Mouse (Mus musculus): ENCODE measurements around the gene Pkig. TPM values are rescaled to one million over a fixed set of nuclear protein-coding genes. Genes with fewer than 3 reads are reported as not detected.
"Not testable (repeated sequence)": the region's sequence is repeated elsewhere in the genome, so short reads cannot be mapped to it uniquely, and the experiment has no call there.

The Pkig gene
- polyA plus RNA-seq, 1 experiment from 2014 or later, result 187 TPM

DNA sequence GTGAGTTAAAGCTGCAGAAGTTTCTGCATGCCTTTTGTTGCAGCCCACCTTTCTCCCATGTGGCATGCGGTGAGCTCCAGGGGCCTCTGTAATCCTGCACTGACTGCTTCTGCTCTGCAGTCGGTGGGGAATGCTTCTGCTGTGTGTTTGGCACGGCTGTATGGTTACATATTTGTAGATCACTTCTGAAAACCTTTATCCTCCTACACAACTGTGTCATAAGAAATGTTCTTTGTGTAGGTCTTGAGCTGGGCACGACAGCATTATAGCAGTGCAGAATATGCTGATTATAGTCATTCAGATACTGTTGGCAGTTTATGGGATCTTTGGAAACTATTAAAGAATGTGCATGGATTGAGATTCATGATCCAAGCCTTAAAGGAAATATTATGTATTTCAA, 27.1 kb downstream of the Pkig start:
- Histone ChIP-seq H3K27me3 (ENCODE audit: control insufficient read depth, insufficient read depth, low read length) (no peaks in the 10 kb centered on the region), H3K4me1 (ENCODE audit: control insufficient read depth, insufficient read depth, low read length) (peaks cover 12% of the 10 kb centered on the region), H3K9me3 (ENCODE audit: control insufficient read depth, low read length) (no peaks in the 10 kb centered on the region), H3K27ac (ENCODE audit: low read depth, low read length) (peak overlapping the region; percentile 26; the same call in 1 of the 2 replicates), H3K9ac (ENCODE audit: low read depth, low read length) (no peak overlapping the region), H3K4me3 (ENCODE audit: low read length) (no peak overlapping the region), H3K36me3 (ENCODE audit: control insufficient read depth, insufficient read depth, low read length) (no peaks in the 10 kb centered on the region), H3K4me2 (replicated peaks; ENCODE audit: low read depth, low read length) (no peak overlapping the region)
- no peak for ATAC-seq (ENCODE audit: low FRiP score, low TSS enrichment)
- WGBS, result 60% methylated on average over 4 of the region's 4 CpGs

DNA sequence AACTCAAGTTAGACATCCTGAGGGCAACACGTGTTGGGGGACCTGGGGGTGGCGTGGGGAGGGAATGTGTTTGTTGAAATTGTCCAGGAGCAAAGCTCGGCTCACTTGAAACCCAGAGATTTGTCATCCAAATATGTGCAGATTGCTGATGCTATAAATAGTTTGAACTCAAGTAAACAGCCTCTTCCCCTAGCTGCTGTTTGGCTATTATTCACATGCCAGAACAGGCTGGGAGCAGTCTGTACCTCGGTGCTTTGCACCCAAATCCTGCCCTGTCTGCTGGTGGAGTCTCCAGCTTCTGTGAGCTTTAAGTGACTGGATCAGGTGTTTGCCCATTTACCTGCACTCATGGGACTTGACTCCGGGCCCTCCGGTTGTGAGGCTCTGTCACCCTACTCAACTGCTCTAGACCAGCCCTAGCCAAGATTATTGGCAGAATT, 27.6 kb downstream of the Pkig start:
- no peak overlapping the region for H3K9ac ChIP-seq (ENCODE audit: low read depth, low read length)
- H3K4me2 ChIP-seq (replicated peaks; ENCODE audit: low read depth, low read length), result no peak overlapping the region
- H3K4me1 ChIP-seq (ENCODE audit: control insufficient read depth, insufficient read depth, low read length), result peaks cover 15% of the 10 kb centered on the region
- H3K27me3 ChIP-seq (ENCODE audit: control insufficient read depth, insufficient read depth, low read length), result no peaks in the 10 kb centered on the region
- H3K27ac ChIP-seq (ENCODE audit: low read depth, low read length), result peak overlapping the region; percentile 26; the same call in 1 of the 2 replicates
- H3K36me3 ChIP-seq (ENCODE audit: control insufficient read depth, insufficient read depth, low read length), result no peaks in the 10 kb centered on the region
- no peak overlapping the region for H3K4me3 ChIP-seq (ENCODE audit: low read length)
- no peak for ATAC-seq (ENCODE audit: low FRiP score, low TSS enrichment)
- H3K9me3 ChIP-seq (ENCODE audit: control insufficient read depth, low read length), result no peaks in the 10 kb centered on the region
- WGBS, result 63% methylated on average over 6 of the region's 6 CpGs

DNA sequence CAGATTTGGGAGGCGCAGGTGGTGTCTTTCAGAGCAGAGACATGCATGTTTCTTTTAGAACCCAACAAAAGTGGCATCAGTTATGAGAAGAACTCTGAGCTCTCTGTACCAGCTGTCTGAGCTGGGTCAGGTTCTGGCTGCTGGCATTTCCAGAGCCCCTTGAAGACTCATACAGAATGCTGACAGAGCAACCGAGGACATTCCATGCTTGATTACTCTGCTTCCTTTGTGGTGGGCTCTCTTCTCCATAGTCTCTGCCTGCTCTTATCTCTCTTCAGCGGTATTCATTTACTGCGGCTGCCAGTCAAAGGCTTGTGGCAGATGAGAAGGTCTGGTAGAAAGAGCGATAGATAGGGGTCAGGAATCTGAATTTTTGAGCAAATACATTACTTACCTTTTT, 28.0 kb downstream of the Pkig start:
- Histone ChIP-seq H3K9ac (ENCODE audit: low read depth, low read length) (no peak overlapping the region), H3K36me3 (ENCODE audit: control insufficient read depth, insufficient read depth, low read length) (no peaks in the 10 kb centered on the region), H3K4me3 (ENCODE audit: low read length) (no peak overlapping the region), H3K9me3 (ENCODE audit: control insufficient read depth, low read length) (no peaks in the 10 kb centered on the region), H3K27me3 (ENCODE audit: control insufficient read depth, insufficient read depth, low read length) (no peaks in the 10 kb centered on the region), H3K4me2 (replicated peaks; ENCODE audit: low read depth, low read length) (no peak overlapping the region), H3K27ac (ENCODE audit: low read depth, low read length) (no peak overlapping the region), H3K4me1 (ENCODE audit: control insufficient read depth, insufficient read depth, low read length) (peaks cover 15% of the 10 kb centered on the region)
- ATAC-seq (ENCODE audit: low FRiP score, low TSS enrichment), result no peak
- 76% methylated on average over 5 of the region's 5 CpGs for whole genome bisulfite sequencing

- Histone ChIP-seq H3K27ac (ENCODE audit: low read depth, low read length) (no peak overlapping the region), H3K9me3 (ENCODE audit: control insufficient read depth, low read length) (no peaks in the 10 kb centered on the region), H3K27me3 (ENCODE audit: control insufficient read depth, insufficient read depth, low read length) (no peaks in the 10 kb centered on the region), H3K4me1 (ENCODE audit: control insufficient read depth, insufficient read depth, low read length) (peaks cover 18% of the 10 kb centered on the region), H3K4me3 (ENCODE audit: low read length) (no peak overlapping the region), H3K36me3 (ENCODE audit: control insufficient read depth, insufficient read depth, low read length) (no peaks in the 10 kb centered on the region), H3K9ac (ENCODE audit: low read depth, low read length) (no peak overlapping the region), H3K4me2 (replicated peaks; ENCODE audit: low read depth, low read length) (no peak overlapping the region)
- no peak for ATAC-seq (ENCODE audit: low FRiP score, low TSS enrichment)
- WGBS, result 55% methylated on average over 3 of the region's 3 CpGs
These were observed 28.7 kb downstream of the Pkig start for GRCm38 (mm10) chr2:163686886-163687285.

- H3K27me3 ChIP-seq (ENCODE audit: control insufficient read depth, insufficient read depth, low read length); H3K27ac ChIP-seq (ENCODE audit: low read depth, low read length); H3K4me2 ChIP-seq (replicated peaks; ENCODE audit: low read depth, low read length); H3K9me3 ChIP-seq (ENCODE audit: control insufficient read depth, low read length); H3K4me3 ChIP-seq (ENCODE audit: low read length); H3K36me3 ChIP-seq (ENCODE audit: control insufficient read depth, insufficient read depth, low read length); ATAC-seq (ENCODE audit: low FRiP score, low TSS enrichment); H3K9ac ChIP-seq (ENCODE audit: low read depth, low read length): not testable (repeated sequence)
- H3K4me1 ChIP-seq (ENCODE audit: control insufficient read depth, insufficient read depth, low read length), result peaks cover 27% of the 10 kb centered on the region
- WGBS, result 95% methylated on average over 1 of the region's 1 CpGs
These were observed 30.2 kb downstream of the Pkig start for GRCm38 (mm10) chr2:163688377-163688776.

- Histone ChIP-seq H3K9ac (ENCODE audit: low read depth, low read length) (no peak overlapping the region), H3K36me3 (ENCODE audit: control insufficient read depth, insufficient read depth, low read length) (no peaks in the 10 kb centered on the region), H3K27ac (ENCODE audit: low read depth, low read length) (no peak overlapping the region), H3K4me1 (ENCODE audit: control insufficient read depth, insufficient read depth, low read length) (peaks cover 35% of the 10 kb centered on the region), H3K4me3 (ENCODE audit: low read length) (no peak overlapping the region), H3K9me3 (ENCODE audit: control insufficient read depth, low read length) (no peaks in the 10 kb centered on the region), H3K4me2 (replicated peaks; ENCODE audit: low read depth, low read length) (no peak overlapping the region), H3K27me3 (ENCODE audit: control insufficient read depth, insufficient read depth, low read length) (no peaks in the 10 kb centered on the region)
- WGBS, result 80% methylated on average over 3 of the region's 3 CpGs
- no peak for ATAC-seq (ENCODE audit: low FRiP score, low TSS enrichment)
These were observed 31.6 kb downstream of the Pkig start for GRCm38 (mm10) chr2:163689771-163690170.

- Histone ChIP-seq H3K27ac (ENCODE audit: low read depth, low read length) (0 out of 2 replicates have a peak overlapping the region, but pooled peaks have one; percentile 4), H3K4me2 (replicated peaks; ENCODE audit: low read depth, low read length) (no peak overlapping the region), H3K9me3 (ENCODE audit: control insufficient read depth, low read length) (no peaks in the 10 kb centered on the region), H3K9ac (ENCODE audit: low read depth, low read length) (0 out of 2 replicates have a peak overlapping the region, but pooled peaks have one; percentile 18), H3K27me3 (ENCODE audit: control insufficient read depth, insufficient read depth, low read length) (no peaks in the 10 kb centered on the region), H3K4me1 (ENCODE audit: control insufficient read depth, insufficient read depth, low read length) (peaks cover 29% of the 10 kb centered on the region), H3K4me3 (ENCODE audit: low read length) (no peak overlapping the region), H3K36me3 (ENCODE audit: control insufficient read depth, insufficient read depth, low read length) (no peaks in the 10 kb centered on the region)
- no peak; the same call in 1 of the 2 replicates for ATAC-seq (ENCODE audit: low FRiP score, low TSS enrichment)
- WGBS, result 78% methylated on average over 8 of the region's 8 CpGs
These were observed 32.5 kb downstream of the Pkig start for GRCm38 (mm10) chr2:163690409-163691304.

GRCm38 (mm10) chr2:163691846-163692605, 33.8 kb downstream of the Pkig start:
- Histone ChIP-seq H3K4me3 (ENCODE audit: low read length) (no peak overlapping the region), H3K4me1 (ENCODE audit: control insufficient read depth, insufficient read depth, low read length) (peaks cover 30% of the 10 kb centered on the region), H3K4me2 (replicated peaks; ENCODE audit: low read depth, low read length) (no peak overlapping the region), H3K27ac (ENCODE audit: low read depth, low read length) (0 out of 2 replicates have a peak overlapping the region, but pooled peaks have one; percentile 80), H3K9me3 (ENCODE audit: control insufficient read depth, low read length) (no peaks in the 10 kb centered on the region), H3K36me3 (ENCODE audit: control insufficient read depth, insufficient read depth, low read length) (no peaks in the 10 kb centered on the region), H3K9ac (ENCODE audit: low read depth, low read length) (no peak overlapping the region), H3K27me3 (ENCODE audit: control insufficient read depth, insufficient read depth, low read length) (no peaks in the 10 kb centered on the region)
- WGBS, result 80% methylated on average over 6 of the region's 6 CpGs
- no peak for ATAC-seq (ENCODE audit: low FRiP score, low TSS enrichment)
